Mouse (Mus musculus): ENCODE measurements around the gene Gvin1.
"Not testable (repeated sequence)": the region's sequence is repeated elsewhere in the genome, so short reads cannot be mapped to it uniquely, and the experiment has no call there.

- not testable (repeated sequence) for TF ChIP-seq CTCF (IDR thresholded peaks at IDR 0.05; ENCODE audit: borderline replicate concordance, control insufficient read depth, extremely low read depth, insufficient read depth, low read length, poor library complexity); POLR2A (IDR thresholded peaks at IDR 0.05; ENCODE audit: control insufficient read depth, extremely low read depth, insufficient read depth, low read length, poor library complexity)
Measured at GRCm38 (mm10) chr7:106145013-106145754, 69.9 kb downstream of the Gvin1 start.
